Mouse (Mus musculus): ENCODE results near the gene Ankle1. TPM values are rescaled to one million over a fixed set of nuclear protein-coding genes. Genes with fewer than 3 reads are reported as not detected.

Ankle1 gene
- polyA plus RNA-seq, 1 experiment from 2014 or later, result 28.8 TPM

GRCm38 (mm10) chr8:71400826-71401225 lies 5.0 kb upstream of the Ankle1 start:
- no peak for ATAC-seq (ENCODE audit: insufficient number of reproducible peaks, low FRiP score)
- H3K4me2 ChIP-seq, result no peak overlapping the region
- no peak overlapping the region for H3K27ac ChIP-seq (ENCODE audit: poor library complexity, severe bottlenecking)
- no peak overlapping the region for H3K9ac ChIP-seq
- H3K4me3 ChIP-seq, result no peak overlapping the region
- peaks cover 29% of the 10 kb centered on the region for H3K36me3 ChIP-seq
- no peaks in the 10 kb centered on the region for H3K9me3 ChIP-seq (replicated peaks)
- H3K27me3 ChIP-seq (replicated peaks), result no peaks in the 10 kb centered on the region
- WGBS, result 82% methylated on average over 2 of the region's 2 CpGs
- peaks cover 12% of the 10 kb centered on the region for H3K4me1 ChIP-seq (replicated peaks)

GRCm38 (mm10) chr8:71401454-71401853 lies 4.4 kb upstream of the Ankle1 start:
- Histone ChIP-seq H3K4me3 (no peak overlapping the region), H3K9ac (no peak overlapping the region), H3K27me3 (replicated peaks) (no peaks in the 10 kb centered on the region), H3K27ac (ENCODE audit: poor library complexity, severe bottlenecking) (no peak overlapping the region), H3K4me2 (no peak overlapping the region), H3K9me3 (replicated peaks) (no peaks in the 10 kb centered on the region), H3K36me3 (peaks cover 29% of the 10 kb centered on the region), H3K4me1 (replicated peaks) (peaks cover 14% of the 10 kb centered on the region)
- ATAC-seq (ENCODE audit: insufficient number of reproducible peaks, low FRiP score), result no peak

DNA sequence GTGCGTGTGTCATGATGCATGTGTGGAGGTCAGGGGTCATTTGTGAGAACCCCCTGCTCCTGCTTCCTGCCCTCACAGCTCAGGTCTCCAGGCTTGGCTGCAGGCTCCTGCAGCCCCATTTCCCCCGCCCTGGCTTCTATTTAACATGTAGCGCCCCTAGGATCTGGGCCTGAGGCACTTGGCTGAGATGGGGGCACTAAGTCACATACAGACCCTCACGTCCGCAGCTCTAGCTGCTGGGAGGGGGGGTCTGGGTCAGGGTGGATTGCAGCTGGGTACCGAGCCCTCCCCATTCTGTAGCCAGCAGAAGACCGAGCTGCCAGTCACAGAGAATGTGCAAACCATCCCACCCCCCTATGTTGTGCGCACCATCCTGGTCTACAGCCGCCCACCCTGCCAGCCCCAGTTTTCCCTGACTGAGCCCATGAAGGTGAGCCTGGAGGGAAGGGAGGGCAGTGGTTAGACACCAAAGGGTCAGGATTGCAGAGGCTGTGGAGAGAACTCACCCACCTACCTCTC lies 3.3 kb upstream of the Ankle1 start:
- H3K27ac ChIP-seq (ENCODE audit: poor library complexity, severe bottlenecking), result no peak overlapping the region
- H3K9ac ChIP-seq, result no peak overlapping the region
- H3K27me3 ChIP-seq (replicated peaks), result no peaks in the 10 kb centered on the region
- H3K4me3 ChIP-seq, result no peak overlapping the region
- peaks cover 18% of the 10 kb centered on the region for H3K4me1 ChIP-seq (replicated peaks)
- WGBS, result 88% methylated on average over 9 of the region's 9 CpGs
- no peak overlapping the region for H3K4me2 ChIP-seq
- H3K9me3 ChIP-seq (replicated peaks), result no peaks in the 10 kb centered on the region
- peaks cover 33% of the 10 kb centered on the region for H3K36me3 ChIP-seq
- ATAC-seq (ENCODE audit: insufficient number of reproducible peaks, low FRiP score), result no peak

- Histone ChIP-seq H3K4me2 (no peak overlapping the region), H3K4me1 (replicated peaks) (peaks cover 18% of the 10 kb centered on the region), H3K4me3 (no peak overlapping the region), H3K36me3 (peaks cover 39% of the 10 kb centered on the region), H3K27ac (ENCODE audit: poor library complexity, severe bottlenecking) (no peak overlapping the region), H3K9ac (no peak overlapping the region; the same call in 1 of the 2 replicates), H3K9me3 (replicated peaks) (no peaks in the 10 kb centered on the region), H3K27me3 (replicated peaks) (no peaks in the 10 kb centered on the region)
- no peak for ATAC-seq (ENCODE audit: insufficient number of reproducible peaks, low FRiP score)
- 71% methylated on average over 6 of the region's 6 CpGs for WGBS
Measured at GRCm38 (mm10) chr8:71403107-71403885, 2.5 kb upstream of the Ankle1 start.

DNA sequence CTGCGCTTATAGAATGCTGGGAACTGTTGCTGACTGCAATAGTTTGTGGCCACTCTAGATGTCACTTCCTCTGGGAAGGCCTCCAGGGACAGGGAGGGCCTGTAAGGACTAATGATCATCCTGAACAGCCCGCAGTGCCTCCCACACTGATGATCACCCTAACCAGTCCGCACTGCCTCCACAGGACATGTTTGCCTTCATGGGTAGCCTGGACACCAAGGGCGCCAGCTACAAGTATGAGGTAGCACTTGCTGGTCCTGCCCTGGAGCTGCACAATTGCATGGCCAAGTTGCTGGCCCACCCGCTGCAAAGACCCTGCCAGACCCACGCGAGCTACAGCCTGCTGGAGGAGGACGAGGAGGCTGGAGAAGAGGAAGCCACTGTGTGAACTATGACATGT lies 1.8 kb upstream of the Ankle1 start:
- Histone ChIP-seq H3K36me3 (peaks cover 39% of the 10 kb centered on the region), H3K4me1 (replicated peaks) (peaks cover 18% of the 10 kb centered on the region), H3K9ac (no peak overlapping the region), H3K4me3 (no peak overlapping the region), H3K27ac (ENCODE audit: poor library complexity, severe bottlenecking) (no peak overlapping the region), H3K4me2 (no peak overlapping the region), H3K9me3 (replicated peaks) (no peaks in the 10 kb centered on the region), H3K27me3 (replicated peaks) (no peaks in the 10 kb centered on the region)
- 91% methylated on average over 8 of the region's 8 CpGs for WGBS
- no peak for ATAC-seq (ENCODE audit: insufficient number of reproducible peaks, low FRiP score)

- ATAC-seq (ENCODE audit: insufficient number of reproducible peaks, low FRiP score), result no peak
- Histone ChIP-seq H3K36me3 (peaks cover 39% of the 10 kb centered on the region), H3K4me2 (peak overlapping the region; percentile 79; the same call in 1 of the 2 replicates), H3K4me1 (replicated peaks) (peaks cover 18% of the 10 kb centered on the region), H3K9ac (no peak overlapping the region), H3K27ac (ENCODE audit: poor library complexity, severe bottlenecking) (no peak overlapping the region), H3K27me3 (replicated peaks) (no peaks in the 10 kb centered on the region), H3K9me3 (replicated peaks) (no peaks in the 10 kb centered on the region), H3K4me3 (no peak overlapping the region)
- WGBS, result 87% methylated on average over 9 of the region's 9 CpGs
Measured at GRCm38 (mm10) chr8:71404951-71405351, 859 bp upstream of the Ankle1 start.

DNA sequence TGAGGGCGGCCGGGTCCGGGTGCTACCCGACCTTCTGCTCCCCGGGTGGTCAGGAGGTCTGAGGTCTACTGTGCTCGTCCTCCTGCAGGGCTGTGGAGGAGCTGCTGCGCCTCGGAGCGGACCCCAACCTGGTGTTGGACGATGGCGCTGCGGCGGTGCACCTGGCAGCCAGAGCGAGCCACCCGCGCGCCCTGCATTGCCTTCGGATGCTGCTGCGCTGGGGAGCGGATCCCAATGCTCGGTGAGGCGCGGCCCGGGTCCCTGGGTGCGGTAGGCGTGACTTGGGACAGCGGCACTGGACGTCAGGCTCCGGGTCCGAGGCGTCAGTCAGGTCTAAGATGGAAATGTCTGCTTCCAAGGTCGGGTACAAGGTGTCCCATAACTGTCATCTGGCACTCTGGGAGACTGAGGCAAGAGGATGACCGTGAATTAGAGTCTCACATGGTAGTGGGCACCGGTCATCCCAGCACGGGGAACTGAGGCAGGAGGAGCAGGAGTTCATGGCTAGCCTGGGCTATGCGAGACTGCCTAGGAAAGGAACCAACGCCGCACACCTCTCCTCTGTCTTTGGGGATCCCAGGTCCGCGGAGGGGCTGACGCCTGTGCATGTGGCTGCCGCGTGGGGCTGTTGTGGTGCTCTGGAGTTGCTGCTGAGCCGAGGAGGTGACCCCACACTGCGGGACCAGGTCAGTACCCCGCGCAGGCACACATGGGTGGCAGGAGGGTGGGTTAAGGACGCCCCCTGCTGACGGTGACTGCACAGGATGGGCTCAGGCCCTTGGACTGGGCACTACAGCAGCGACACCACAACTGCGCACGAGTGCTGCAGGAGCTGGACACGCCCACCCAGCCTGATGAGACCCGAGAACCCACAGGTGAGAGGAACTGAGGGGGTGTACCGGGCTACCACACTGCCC lies 547 bp downstream of the Ankle1 start:
- H3K4me3 ChIP-seq, result peak overlapping the region; percentile 71
- H3K4me2 ChIP-seq, result peak overlapping the region; percentile 79
- H3K9me3 ChIP-seq (replicated peaks), result no peaks in the 10 kb centered on the region
- under 1% methylated on average over 55 of the region's 55 CpGs for WGBS
- H3K9ac ChIP-seq, result peak overlapping the region; percentile 80
- peaks cover 18% of the 10 kb centered on the region for H3K4me1 ChIP-seq (replicated peaks)
- H3K36me3 ChIP-seq, result peaks cover 36% of the 10 kb centered on the region
- ATAC-seq (ENCODE audit: insufficient number of reproducible peaks, low FRiP score), result peak; percentile 78
- H3K27ac ChIP-seq (ENCODE audit: poor library complexity, severe bottlenecking), result no peak overlapping the region
- H3K27me3 ChIP-seq (replicated peaks), result no peaks in the 10 kb centered on the region

DNA sequence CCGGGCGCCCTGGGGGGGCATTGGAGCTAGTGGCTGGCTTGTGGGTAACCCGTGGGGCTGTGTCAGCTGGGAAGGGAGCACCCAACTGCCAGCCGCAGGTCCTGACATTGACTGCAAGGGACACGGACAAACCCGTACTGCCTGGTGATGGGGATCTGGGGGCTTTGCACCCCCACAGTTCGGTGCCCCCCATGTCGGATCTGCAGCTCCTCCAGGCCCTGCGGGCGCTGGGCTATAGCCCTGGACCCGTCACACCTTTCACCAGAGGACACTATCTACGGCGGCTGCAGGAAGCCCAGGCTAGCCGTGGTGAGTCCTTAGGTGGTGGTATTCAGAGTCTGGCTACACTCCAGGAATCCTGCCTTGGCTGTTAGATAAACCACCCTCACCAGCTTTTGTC lies 1.6 kb downstream of the Ankle1 start:
- Histone ChIP-seq H3K27ac (ENCODE audit: poor library complexity, severe bottlenecking) (no peak overlapping the region), H3K4me1 (replicated peaks) (peaks cover 18% of the 10 kb centered on the region), H3K9ac (peak overlapping the region; percentile 7; the same call in 1 of the 2 replicates), H3K27me3 (replicated peaks) (no peaks in the 10 kb centered on the region), H3K9me3 (replicated peaks) (no peaks in the 10 kb centered on the region), H3K36me3 (peaks cover 36% of the 10 kb centered on the region), H3K4me2 (0 out of 2 replicates have a peak overlapping the region, but pooled peaks have one; percentile 79), H3K4me3 (no peak overlapping the region)
- 88% methylated on average over 14 of the region's 14 CpGs for WGBS
- no peak for ATAC-seq (ENCODE audit: insufficient number of reproducible peaks, low FRiP score)

- no peak for ATAC-seq (ENCODE audit: insufficient number of reproducible peaks, low FRiP score)
- peaks cover 18% of the 10 kb centered on the region for H3K4me1 ChIP-seq (replicated peaks)
- peaks cover 33% of the 10 kb centered on the region for H3K36me3 ChIP-seq
- WGBS, result 92% methylated on average over 4 of the region's 4 CpGs
- H3K9ac ChIP-seq, result no peak overlapping the region
- H3K27ac ChIP-seq (ENCODE audit: poor library complexity, severe bottlenecking), result no peak overlapping the region
- no peak overlapping the region for H3K4me2 ChIP-seq
- H3K4me3 ChIP-seq, result no peak overlapping the region
- H3K27me3 ChIP-seq (replicated peaks), result no peaks in the 10 kb centered on the region
- no peaks in the 10 kb centered on the region for H3K9me3 ChIP-seq (replicated peaks)
Measured at GRCm38 (mm10) chr8:71408231-71408630, 2.4 kb downstream of the Ankle1 start.

DNA sequence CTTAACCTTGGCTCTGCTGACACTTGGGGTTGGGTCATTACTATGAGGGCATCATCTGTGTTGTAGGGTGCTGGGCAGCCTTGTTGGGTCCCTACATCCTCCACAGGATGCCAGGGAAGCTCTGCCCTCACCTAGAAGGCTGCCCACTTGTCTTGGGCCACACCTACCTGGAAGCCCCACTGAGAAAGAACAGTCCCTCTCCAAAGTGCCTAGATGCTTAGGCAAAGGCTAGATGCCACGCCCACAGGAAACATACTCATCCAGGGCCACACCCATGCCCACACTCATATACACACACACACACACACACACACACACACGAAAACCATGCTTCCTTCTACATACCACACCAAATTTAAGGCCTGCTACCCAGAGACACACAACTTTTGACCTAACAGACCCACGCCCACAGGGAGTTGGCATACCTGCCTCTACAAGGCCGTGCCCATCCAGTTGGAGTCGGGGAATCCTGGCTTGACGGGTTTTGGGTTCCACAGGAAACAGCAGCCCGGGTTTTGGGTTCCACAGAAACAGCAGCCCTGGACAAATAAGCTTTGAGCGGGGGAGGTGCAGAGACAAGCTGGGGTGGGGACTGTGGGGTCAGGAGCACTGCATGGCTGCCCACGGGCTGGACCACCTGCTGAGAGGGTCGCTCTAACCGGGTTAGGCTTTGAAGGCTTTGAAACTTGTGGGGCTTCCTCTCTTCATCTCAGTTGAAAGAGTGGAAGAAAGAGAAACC lies 5.9 kb downstream of the Ankle1 start:
- no peak overlapping the region for H3K4me3 ChIP-seq

More for the DNA sequence above, 5.9 kb downstream of the Ankle1 start:
- H3K9me3 ChIP-seq (replicated peaks), result no peaks in the 10 kb centered on the region
- no peaks in the 10 kb centered on the region for H3K27me3 ChIP-seq (replicated peaks)
- H3K36me3 ChIP-seq, result peaks cover 32% of the 10 kb centered on the region
- no peak overlapping the region for H3K4me2 ChIP-seq
- no peak for ATAC-seq (ENCODE audit: insufficient number of reproducible peaks, low FRiP score)
- peaks cover 10% of the 10 kb centered on the region for H3K4me1 ChIP-seq (replicated peaks)
- no peak overlapping the region for H3K27ac ChIP-seq (ENCODE audit: poor library complexity, severe bottlenecking)
- H3K9ac ChIP-seq, result no peak overlapping the region
- WGBS, result 42% methylated on average over 11 of the region's 11 CpGs
